Mouse (Mus musculus): ENCODE data around the gene Tmem98. TPM values are rescaled to one million over a fixed set of nuclear protein-coding genes. Genes with fewer than 3 reads are reported as not detected.

Gene Tmem98
- 1 to 10 TPM; 4.8 to 5.8 TPM for total RNA-seq (2021)
- long read RNA-seq, experiment 1, transcript Tmem98-201 (7 exons, 1,633 nt): major isoform, 7 of 7 reads
- long read RNA-seq, experiment 1, partial matches to known transcripts: 0 of 7 reads
- long read RNA-seq, experiment 1, other reads (novel, unspliced or antisense): 0 of 7 reads
- long read RNA-seq, experiment 2, transcript Tmem98-201 (7 exons, 1,633 nt): major isoform, 10 of 12 reads
- long read RNA-seq, experiment 2, partial matches to known transcripts: 1 of 12 reads
- long read RNA-seq, experiment 2, other reads (novel, unspliced or antisense): 1 of 12 reads

DNA sequence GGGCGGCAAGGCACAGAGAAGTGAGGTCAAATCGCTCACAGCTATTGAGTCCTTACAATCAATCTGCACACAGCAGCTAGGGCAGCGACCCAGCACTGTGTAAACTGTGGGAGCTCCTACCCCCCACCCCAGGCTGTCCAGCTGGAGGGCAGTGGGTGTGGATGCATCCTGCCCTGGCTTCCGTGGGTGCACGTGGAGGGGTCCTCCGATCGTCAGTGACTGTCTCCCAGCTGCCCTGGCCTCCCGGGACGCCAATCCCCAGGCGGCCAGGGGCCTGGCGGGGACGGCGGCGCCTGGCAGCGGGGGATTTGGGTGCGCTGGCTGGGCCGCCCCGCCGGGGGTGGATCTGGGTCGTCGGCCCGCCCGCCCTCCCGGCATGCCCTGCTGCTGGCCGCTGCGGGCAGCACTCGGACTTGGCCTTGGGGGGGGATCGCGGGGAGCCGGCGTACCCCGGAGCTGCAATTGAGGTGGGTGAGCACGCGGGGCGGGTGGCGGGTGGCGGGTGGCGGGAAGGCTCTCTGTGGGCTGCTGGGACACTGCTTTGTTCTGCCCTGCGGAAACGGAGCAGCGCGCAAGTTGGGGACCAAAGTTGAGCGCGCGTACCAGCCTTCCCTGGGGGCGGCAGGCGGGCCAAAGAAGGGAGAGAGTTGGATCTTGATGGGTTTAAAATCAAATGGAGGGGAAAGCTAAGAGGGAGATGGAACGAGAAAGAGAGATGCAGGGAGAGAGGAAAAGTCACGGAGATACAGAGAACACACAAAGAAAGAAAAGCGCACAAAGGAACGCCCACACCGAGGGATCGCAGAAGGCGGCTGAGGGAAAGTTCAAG is at the start of gene Tmem98:
Gene Tmem98, plus strand, starts transcription at position 183 of the 829 bp plus-strand sequence.
- TF ChIP-seq CTCF (IDR thresholded peaks at IDR 0.05): no peak
- H3K27ac ChIP-seq: peak within 1 kb of the TSS; percentile 53
- intact Hi-C loops (cut with DNase I): no loop called here
- DNase-seq (ENCODE audit: extremely low spot score in 1 of 2, low spot score in 2 of 2): peak in 1 of 2 experiments; percentile 31
- peak within 1 kb of the TSS; percentile 44 for H3K4me3 ChIP-seq

DNA sequence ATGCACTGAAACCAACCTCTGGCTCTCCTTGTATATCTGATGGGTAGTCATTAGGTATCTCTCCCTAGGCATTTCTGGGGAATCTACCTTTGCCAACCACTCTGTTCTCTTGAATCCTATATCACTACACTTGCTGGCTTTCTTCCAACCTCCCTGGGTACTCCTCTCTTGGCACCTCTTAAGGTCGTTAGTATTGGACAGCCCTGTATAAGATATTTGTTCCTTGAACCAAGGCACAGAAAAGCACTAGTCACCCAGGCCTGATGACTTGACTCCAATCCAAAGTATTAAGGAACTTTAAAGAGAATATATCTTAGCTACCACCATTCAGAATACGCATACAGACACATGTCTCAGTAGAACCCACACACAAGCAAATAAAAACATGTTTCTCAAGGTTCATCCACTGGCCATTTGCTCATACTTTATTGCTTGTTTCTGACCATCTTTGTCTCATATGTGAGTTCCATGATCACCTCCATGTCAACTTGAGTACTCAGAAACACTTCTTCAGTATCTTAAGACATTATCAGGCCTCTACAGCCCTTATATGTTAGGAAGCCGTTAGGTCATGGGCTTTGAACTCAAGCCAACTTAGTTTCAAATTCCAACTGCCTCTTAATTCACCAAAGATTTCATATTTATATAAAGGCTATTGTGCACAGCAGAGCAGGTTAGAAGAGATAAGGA is 48.5 kb upstream of the Tmem98 start:
- intact Hi-C loops (cut with DNase I): no loop called here

DNA sequence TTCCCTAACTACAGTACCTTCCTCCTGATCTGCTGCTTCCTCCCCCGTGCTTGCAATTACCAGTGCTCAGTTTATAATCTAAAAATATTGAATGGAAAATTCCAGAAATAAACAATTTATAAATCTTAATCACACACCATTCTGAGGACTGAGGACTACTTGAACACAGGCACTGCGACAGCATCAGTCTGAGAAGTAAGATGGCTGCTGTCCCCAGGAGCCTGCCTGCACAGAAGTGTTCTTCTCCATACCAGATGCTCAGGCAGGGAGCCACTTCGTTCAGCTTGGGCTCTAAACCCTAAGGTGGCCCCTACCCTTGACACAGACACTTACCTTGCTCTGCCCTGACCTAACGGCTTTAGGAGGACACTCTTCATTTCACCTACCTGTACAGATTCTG is 47.9 kb upstream of the Tmem98 start:
- H3K27ac ChIP-seq: no peak overlapping the region
- TF ChIP-seq CTCF (IDR thresholded peaks at IDR 0.05): no peak
- no peak overlapping the region for H3K4me3 ChIP-seq
- intact Hi-C loops (cut with DNase I): no loop called here
- DNase-seq (ENCODE audit: extremely low spot score in 1 of 2, low spot score in 2 of 2): no peak

More for the DNA sequence above, 48.5 kb upstream of the Tmem98 start:
- Histone ChIP-seq H3K27ac (no peak overlapping the region), H3K4me3 (no peak overlapping the region)
- no peak for DNase-seq (ENCODE audit: extremely low spot score in 1 of 2, low spot score in 2 of 2)
- TF ChIP-seq CTCF (IDR thresholded peaks at IDR 0.05): no peak

DNA sequence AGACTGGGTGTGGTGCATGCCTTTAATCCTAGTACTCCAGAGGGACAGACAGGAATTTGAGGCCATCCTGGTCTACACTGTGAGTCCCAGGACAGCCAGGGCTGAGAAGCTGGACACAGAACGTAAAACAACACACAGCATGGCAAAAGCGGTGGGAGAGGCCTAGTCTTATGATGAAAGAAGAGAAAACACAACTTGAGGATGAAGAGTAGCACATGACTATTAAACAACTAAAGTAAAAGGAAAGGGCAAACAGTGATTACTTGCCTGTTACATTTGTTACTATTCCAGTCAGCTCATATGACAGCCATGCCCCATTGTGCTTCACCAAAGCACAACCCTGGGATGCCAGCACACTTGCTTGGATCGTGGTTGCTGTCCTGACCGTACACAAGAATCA is 43.9 kb upstream of the Tmem98 start:
- no peak for DNase-seq (ENCODE audit: extremely low spot score in 1 of 2, low spot score in 2 of 2)
- no peak for TF ChIP-seq CTCF (IDR thresholded peaks at IDR 0.05)
- Histone ChIP-seq H3K4me3 (no peak overlapping the region), H3K27ac (no peak overlapping the region)
- intact Hi-C loops (cut with DNase I): no loop called here

DNA sequence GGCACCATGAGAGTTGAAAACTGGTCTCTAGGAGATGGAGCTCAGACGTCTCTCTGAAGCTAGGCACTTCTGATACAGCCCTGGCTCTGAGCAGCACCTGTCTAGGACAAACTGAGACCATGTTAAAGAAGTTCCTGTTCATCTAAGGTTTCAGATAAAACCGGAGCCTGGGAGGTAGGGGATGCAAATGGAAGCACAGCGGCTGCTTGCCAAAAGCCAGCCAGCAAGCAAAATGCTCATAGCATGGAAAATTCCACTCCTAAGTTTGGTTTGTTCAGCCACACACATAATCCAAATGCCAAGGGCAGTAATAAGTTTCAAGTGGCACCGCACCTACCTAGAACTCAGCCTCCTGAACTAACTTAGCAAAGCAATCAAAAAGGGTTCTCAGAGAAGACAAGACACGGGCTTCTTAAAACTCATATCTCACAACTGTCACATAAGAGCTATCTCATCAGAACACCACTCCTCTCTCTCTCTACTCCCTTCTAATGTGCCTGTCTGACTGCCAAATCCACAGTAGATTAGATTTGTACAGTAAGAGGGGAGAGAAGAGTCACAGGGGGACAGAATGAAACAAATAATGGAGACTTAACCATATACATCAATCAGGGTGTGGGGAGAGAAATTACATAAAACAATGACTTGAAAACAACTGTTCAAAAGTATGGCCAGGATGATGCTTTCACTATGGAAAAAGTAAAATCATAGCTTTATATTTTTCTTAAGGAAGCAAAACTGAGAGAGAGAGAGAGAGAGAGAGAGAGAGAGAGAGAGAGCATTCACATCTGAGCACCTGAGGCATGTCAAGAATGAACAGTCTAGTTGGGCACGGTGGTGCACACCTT is 43.3 kb upstream of the Tmem98 start:
- Histone ChIP-seq H3K27ac (no peak overlapping the region), H3K4me3 (no peak overlapping the region)
- intact Hi-C loops (cut with DNase I): no loop called here
- no peak for DNase-seq (ENCODE audit: extremely low spot score in 1 of 2, low spot score in 2 of 2)
- no peak for TF ChIP-seq CTCF (IDR thresholded peaks at IDR 0.05)

DNA sequence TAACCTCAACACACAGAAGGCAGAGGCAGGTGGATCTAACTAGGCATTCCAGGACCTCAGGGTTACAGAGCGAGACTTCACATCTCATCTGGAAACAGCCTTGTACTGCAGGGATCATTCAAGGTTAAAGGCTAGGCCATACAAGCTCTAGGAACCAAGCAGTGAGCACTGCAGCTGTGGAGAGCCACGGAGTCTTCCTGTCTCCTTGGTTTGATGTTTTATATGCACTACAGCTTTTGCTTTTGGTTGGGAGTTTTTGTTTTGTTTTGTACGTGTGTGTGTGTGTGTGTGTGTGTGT is 42.7 kb upstream of the Tmem98 start:
- DNase-seq (ENCODE audit: extremely low spot score in 1 of 2, low spot score in 2 of 2): no peak
- H3K27ac ChIP-seq: no peak overlapping the region
- TF ChIP-seq CTCF (IDR thresholded peaks at IDR 0.05): no peak
- intact Hi-C loops (cut with DNase I): no loop called here
- H3K4me3 ChIP-seq: no peak overlapping the region

DNA sequence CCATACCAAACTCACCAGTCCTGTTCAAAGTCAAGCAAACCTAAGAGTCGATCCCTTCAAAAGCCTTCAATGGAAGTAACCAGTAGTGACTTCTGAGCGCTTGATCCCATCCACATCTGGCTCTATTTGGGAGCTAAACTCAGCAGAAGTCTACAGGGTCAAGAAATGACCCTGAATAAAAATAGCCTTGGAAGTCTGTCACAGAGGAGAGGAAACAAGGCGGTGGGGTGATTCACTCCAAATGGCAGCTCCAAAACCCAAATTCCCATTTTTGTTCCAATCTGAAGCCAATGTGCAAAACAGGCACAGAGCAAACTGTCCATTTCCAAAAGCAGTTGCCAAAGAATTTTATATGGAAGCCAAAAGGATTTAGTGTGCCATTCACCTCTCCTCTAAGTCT is 38.8 kb upstream of the Tmem98 start:
- intact Hi-C loops (cut with DNase I): no loop called here
- DNase-seq (ENCODE audit: extremely low spot score in 1 of 2, low spot score in 2 of 2): no peak
- no peak overlapping the region for H3K4me3 ChIP-seq
- no peak overlapping the region for H3K27ac ChIP-seq
- no peak for TF ChIP-seq CTCF (IDR thresholded peaks at IDR 0.05)

DNA sequence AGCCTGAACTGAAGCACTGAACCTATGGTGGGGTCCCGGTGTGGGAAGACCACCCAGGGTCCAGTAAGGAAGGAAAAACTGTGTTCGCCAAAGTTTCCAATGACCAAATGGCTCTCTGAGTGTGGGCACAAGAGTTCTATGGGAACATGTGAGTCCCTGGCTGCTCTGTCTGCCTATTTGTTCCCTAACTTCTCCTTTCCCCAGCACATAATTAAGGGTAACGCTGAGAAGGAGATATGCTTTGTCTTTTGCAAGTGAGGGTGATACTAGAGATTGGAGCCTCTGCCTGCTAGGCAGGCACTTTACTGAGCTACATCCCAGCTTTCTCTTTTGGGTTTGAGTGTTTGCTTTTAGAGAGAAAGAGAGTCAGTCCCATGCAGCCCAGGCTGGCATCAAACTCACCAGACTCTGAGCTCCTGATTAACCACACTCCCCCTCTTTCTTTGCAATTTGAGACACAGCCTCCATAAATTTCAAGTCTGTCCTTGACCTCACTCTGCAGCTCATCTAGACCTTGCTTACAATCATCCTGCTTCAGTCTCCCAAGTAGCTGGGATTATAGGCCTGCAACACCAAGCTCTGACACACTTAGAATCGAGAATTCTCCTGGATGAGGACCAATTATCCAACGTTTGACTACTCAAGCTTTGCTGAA is 38.3 kb upstream of the Tmem98 start:
- H3K4me3 ChIP-seq: no peak overlapping the region
- TF ChIP-seq CTCF (IDR thresholded peaks at IDR 0.05): no peak
- DNase-seq (ENCODE audit: extremely low spot score in 1 of 2, low spot score in 2 of 2): no peak
- intact Hi-C loops (cut with DNase I): no loop called here
- H3K27ac ChIP-seq: no peak overlapping the region

DNA sequence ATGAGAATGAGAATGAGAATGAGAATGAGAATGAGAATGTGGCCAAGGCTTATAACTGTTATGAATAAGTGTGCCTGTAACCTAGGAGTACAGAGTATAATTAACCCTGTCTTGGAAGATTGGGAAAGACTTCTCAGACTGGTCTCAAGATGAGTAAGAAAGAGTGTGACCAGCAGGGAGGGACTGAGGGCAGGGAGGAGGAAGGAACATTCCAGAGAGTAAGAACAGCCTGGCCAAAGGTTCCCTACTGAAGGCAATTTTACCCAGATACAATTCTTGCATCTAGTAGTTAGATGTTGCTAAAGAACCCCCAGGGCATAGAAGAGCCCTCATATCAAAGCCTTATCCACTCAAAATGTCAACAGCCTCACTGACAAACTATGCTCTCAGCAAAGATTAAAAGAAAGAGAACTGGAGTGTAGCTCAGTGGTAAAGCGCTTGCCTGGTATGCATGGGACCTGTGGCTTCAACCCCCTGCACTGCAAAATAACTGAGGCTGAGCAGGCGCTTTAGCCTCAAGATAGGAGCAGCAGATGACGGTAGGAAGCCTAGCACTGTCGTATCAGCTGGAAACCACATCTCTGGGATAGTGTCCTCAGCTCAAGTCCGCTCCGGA is 37.3 kb upstream of the Tmem98 start:
- Histone ChIP-seq H3K27ac (no peak overlapping the region), H3K4me3 (no peak overlapping the region)
- no peak for DNase-seq (ENCODE audit: extremely low spot score in 1 of 2, low spot score in 2 of 2)
- intact Hi-C loops (cut with DNase I): no loop called here
- TF ChIP-seq CTCF (IDR thresholded peaks at IDR 0.05): no peak

DNA sequence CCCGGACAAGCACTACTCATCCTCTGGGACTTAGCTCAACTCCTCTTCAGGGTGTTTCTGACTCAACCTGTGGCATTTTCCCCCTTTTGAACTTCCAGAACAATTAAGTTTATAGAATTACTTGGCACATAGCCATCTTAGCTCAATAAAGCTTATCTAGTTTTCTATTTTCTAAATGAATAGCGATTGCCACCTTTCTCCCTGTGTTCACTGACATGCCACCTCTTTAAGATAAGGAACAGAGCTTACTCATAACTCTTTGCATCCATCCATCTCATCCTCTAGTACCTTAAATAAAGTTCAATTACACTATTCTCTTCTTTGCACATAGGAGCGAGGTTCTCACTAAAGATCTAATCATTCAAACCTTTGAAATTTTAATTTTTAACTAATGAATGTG is 34.4 kb upstream of the Tmem98 start:
- intact Hi-C loops (cut with DNase I): no loop called here
- Histone ChIP-seq H3K27ac (no peak overlapping the region), H3K4me3 (no peak overlapping the region)
- no peak for TF ChIP-seq CTCF (IDR thresholded peaks at IDR 0.05)
- DNase-seq (ENCODE audit: extremely low spot score in 1 of 2, low spot score in 2 of 2): no peak

DNA sequence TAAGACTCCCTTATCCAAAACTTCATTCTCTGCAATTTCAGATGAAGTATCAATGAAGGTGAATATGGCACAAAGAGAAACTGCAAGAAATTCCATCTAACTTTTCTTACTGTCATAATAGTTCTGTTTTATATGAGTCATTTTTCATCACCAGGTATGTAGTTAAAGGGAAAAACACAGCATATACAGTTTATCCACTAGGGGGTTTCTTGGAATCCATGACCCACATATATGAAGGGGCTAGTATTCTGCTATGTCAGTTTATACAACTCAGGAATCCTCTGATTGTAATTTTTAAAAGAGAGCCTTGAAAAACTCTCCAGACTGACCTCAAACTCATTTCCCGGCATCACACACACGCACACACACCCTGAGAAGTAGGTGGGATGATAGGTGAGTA is 32.3 kb upstream of the Tmem98 start:
- no peak overlapping the region for H3K27ac ChIP-seq
- peak; percentile 33 for TF ChIP-seq CTCF (IDR thresholded peaks at IDR 0.05)
- DNase-seq (ENCODE audit: extremely low spot score in 1 of 2, low spot score in 2 of 2): no peak
- no peak overlapping the region for H3K4me3 ChIP-seq
- intact Hi-C loops (cut with DNase I): loop anchor here (2.0 kb wide), 1 partner anchor 41 kb away; no protein-coding TSS in a partner anchor

Measured in left cerebral cortex, adult 2 months (tissue).